In the genomic region with DNA sequence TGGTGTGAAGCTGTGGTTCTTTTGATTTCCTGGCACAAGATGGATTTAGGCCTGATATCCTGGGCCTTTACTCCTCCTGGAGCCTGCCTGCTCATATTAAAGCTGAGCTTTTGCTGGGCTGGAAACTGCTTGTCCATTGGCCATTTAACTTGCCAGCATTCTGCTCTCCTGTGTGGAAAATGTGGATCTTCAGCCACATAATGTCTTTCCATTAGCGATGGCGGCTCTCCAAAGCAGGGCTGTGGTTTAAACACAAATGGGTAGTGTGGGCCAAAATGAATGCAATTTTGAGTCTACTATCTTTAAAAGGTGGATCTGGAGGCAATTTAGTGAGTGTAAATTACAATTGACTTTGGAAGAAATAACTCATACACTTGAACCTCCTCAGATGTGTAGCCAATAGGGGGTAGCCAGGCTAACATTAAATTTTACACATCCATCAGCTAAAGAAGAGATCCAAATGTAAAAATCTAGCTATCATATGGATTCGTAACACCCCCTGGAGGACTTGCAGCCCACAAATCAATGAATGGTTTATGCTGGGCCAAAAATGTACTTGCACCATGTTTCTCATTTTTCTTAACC, we compare ENCODE assay signal across 21 mouse cellular contexts.
DNase-seq lines count a peak whose midpoint lies in the region; ATAC-seq and TF ChIP-seq lines count a peak whose summit lies in the region.
"Had no signal": no experiment of that assay in that cellular context is flagged by ENCODE, and none has a peak within 500 bp of the region (broad histone marks: within the 10 kb centered on the region; RNA-seq: fewer than 3 reads in every experiment).

No protein-coding gene starts in this region.

- no peaks in the 10 kb centered on the region for H3K36me3 ChIP-seq in embryonic facial prominence, embryonic 14.5 days (ENCODE audit: control insufficient read depth, insufficient read depth, low read length)
- no peaks in the 10 kb centered on the region for H3K36me3 ChIP-seq in embryonic facial prominence, embryonic 10.5 days (replicated peaks)
- no peaks in the 10 kb centered on the region for H3K36me3 ChIP-seq in limb, embryonic 14.5 days (ENCODE audit: control insufficient read depth, insufficient read depth, low read length)
- no peaks in the 10 kb centered on the region for H3K36me3 ChIP-seq in limb, embryonic 10.5 days
- no peaks in the 10 kb centered on the region for H3K36me3 ChIP-seq in limb, embryonic 15.5 days
- H3K36me3 ChIP-seq in forebrain, embryonic 16.5 days (ENCODE audit: control insufficient read depth, insufficient read depth): no peaks in the 10 kb centered on the region
- H3K36me3 ChIP-seq: embryonic facial prominence, embryonic 12.5 days; forebrain, embryonic 10.5 days; hindbrain, embryonic 12.5 days; hindbrain, embryonic 15.5 days had no signal

- ATAC-seq in embryonic facial prominence, embryonic 14.5 days (ENCODE audit: low read depth): 0 out of 2 replicates have a peak, but pooled peaks have one; percentile 18
- ATAC-seq in limb, embryonic 14.5 days (ENCODE audit: low FRiP score, low read depth): peak; percentile 50
- ATAC-seq in limb, embryonic 15.5 days (ENCODE audit: insufficient number of reproducible peaks, low FRiP score, low TSS enrichment, low read depth): peak; percentile 81
- no peak for ATAC-seq in forebrain, embryonic 16.5 days
- ATAC-seq: CD4-positive, CD25-positive, alpha-beta regulatory T cell, adult 4 months; forebrain, embryonic 13.5 days; forebrain, postnatal 0 days; intestine, postnatal 0 days had no signal

- no peaks in the 10 kb centered on the region for H3K9me3 ChIP-seq in embryonic facial prominence, embryonic 14.5 days (ENCODE audit: control insufficient read depth, low read length)
- no peaks in the 10 kb centered on the region for H3K9me3 ChIP-seq in embryonic facial prominence, embryonic 10.5 days
- H3K9me3 ChIP-seq in limb, embryonic 14.5 days (ENCODE audit: control insufficient read depth, low read length): no peaks in the 10 kb centered on the region
- no peaks in the 10 kb centered on the region for H3K9me3 ChIP-seq in limb, embryonic 10.5 days (replicated peaks)
- no peaks in the 10 kb centered on the region for H3K9me3 ChIP-seq in limb, embryonic 15.5 days
- no peaks in the 10 kb centered on the region for H3K9me3 ChIP-seq in forebrain, embryonic 16.5 days (ENCODE audit: control insufficient read depth, low read length)
- H3K9me3 ChIP-seq: embryonic facial prominence, embryonic 12.5 days; forebrain, embryonic 10.5 days; forebrain, embryonic 13.5 days; hindbrain, embryonic 12.5 days; hindbrain, embryonic 15.5 days had no signal

- no peak overlapping the region for H3K4me3 ChIP-seq in embryonic facial prominence, embryonic 14.5 days (ENCODE audit: low read depth, low read length)
- no peak overlapping the region for H3K4me3 ChIP-seq in embryonic facial prominence, embryonic 10.5 days
- no peak overlapping the region for H3K4me3 ChIP-seq in limb, embryonic 14.5 days (replicated peaks; ENCODE audit: low read length)
- no peak overlapping the region for H3K4me3 ChIP-seq in limb, embryonic 10.5 days
- no peak overlapping the region for H3K4me3 ChIP-seq in limb, embryonic 15.5 days
- H3K4me3 ChIP-seq in forebrain, embryonic 16.5 days (replicated peaks; ENCODE audit: low read length): no peak overlapping the region
- H3K4me3 ChIP-seq: embryonic facial prominence, embryonic 12.5 days; forebrain, embryonic 10.5 days; forebrain, embryonic 13.5 days; hindbrain, embryonic 12.5 days; hindbrain, embryonic 15.5 days had no signal

- H3K4me1 ChIP-seq in embryonic facial prominence, embryonic 14.5 days (ENCODE audit: control insufficient read depth, insufficient read depth, low read length): no peaks in the 10 kb centered on the region
- H3K4me1 ChIP-seq in embryonic facial prominence, embryonic 10.5 days: no peaks in the 10 kb centered on the region
- no peaks in the 10 kb centered on the region for H3K4me1 ChIP-seq in limb, embryonic 14.5 days (ENCODE audit: control insufficient read depth, insufficient read depth, low read length)
- H3K4me1 ChIP-seq in limb, embryonic 10.5 days: no peaks in the 10 kb centered on the region
- no peaks in the 10 kb centered on the region for H3K4me1 ChIP-seq in limb, embryonic 15.5 days
- H3K4me1 ChIP-seq in forebrain, embryonic 16.5 days (replicated peaks; ENCODE audit: control insufficient read depth, insufficient read depth, low read length): no peaks in the 10 kb centered on the region
- H3K4me1 ChIP-seq: embryonic facial prominence, embryonic 12.5 days; hindbrain, embryonic 12.5 days; hindbrain, embryonic 15.5 days had no signal

- DNase-seq in embryonic facial prominence, embryonic 14.5 days (ENCODE audit: low spot score): peak; percentile 84
- no peak for DNase-seq in embryonic facial prominence, embryonic 10.5 days (ENCODE audit: low spot score)
- DNase-seq in limb, embryonic 14.5 days (ENCODE audit: low spot score): peak; percentile 57
- no peak for DNase-seq in limb, embryonic 10.5 days (ENCODE audit: low spot score)
- DNase-seq: adrenal gland, adult 2 months; adrenal gland, postnatal 14 days; cerebellum, adult 11-12 months; cerebellum, adult 9-10 months; forebrain, postnatal 0 days; gastrocnemius, postnatal 14 days; heart, adult 11 months had no signal

- 69% methylated on average over 3 of the region's 3 CpGs for WGBS in embryonic facial prominence, embryonic 14.5 days
- 93% methylated on average over 3 of the region's 3 CpGs for WGBS in embryonic facial prominence, embryonic 10.5 days
- 79% methylated on average over 3 of the region's 3 CpGs for WGBS in limb, embryonic 14.5 days
- WGBS in limb, embryonic 10.5 days: 94% methylated on average over 3 of the region's 3 CpGs
- WGBS in limb, embryonic 15.5 days: 61% methylated on average over 3 of the region's 3 CpGs
- WGBS in forebrain, embryonic 16.5 days: 86% methylated on average over 3 of the region's 3 CpGs

- H3K9ac ChIP-seq in embryonic facial prominence, embryonic 14.5 days (ENCODE audit: low read depth, low read length): no peak overlapping the region
- no peak overlapping the region for H3K9ac ChIP-seq in limb, embryonic 14.5 days (ENCODE audit: low read depth, low read length, severe bottlenecking)
- H3K9ac ChIP-seq in limb, embryonic 15.5 days: no peak overlapping the region
- H3K9ac ChIP-seq in forebrain, embryonic 16.5 days (replicated peaks; ENCODE audit: low read depth, low read length): no peak overlapping the region
- H3K9ac ChIP-seq: embryonic facial prominence, embryonic 12.5 days; forebrain, embryonic 13.5 days; forebrain, postnatal 0 days; hindbrain, embryonic 12.5 days; hindbrain, embryonic 15.5 days had no signal

- no peak for TF ChIP-seq POLR2A in limb, embryonic 14.5 days (IDR thresholded peaks at IDR 0.05; ENCODE audit: borderline replicate concordance, extremely low read depth, insufficient read depth, insufficient read length)

- H3K27ac ChIP-seq in embryonic facial prominence, embryonic 14.5 days (replicated peaks; ENCODE audit: low read depth, low read length): no peak overlapping the region
- H3K27ac ChIP-seq in embryonic facial prominence, embryonic 10.5 days (replicated peaks): no peak overlapping the region
- no peak overlapping the region for H3K27ac ChIP-seq in limb, embryonic 14.5 days (replicated peaks; ENCODE audit: low read depth, low read length)
- no peak overlapping the region for H3K27ac ChIP-seq in limb, embryonic 10.5 days
- 0 out of 2 replicates have a peak overlapping the region, but pooled peaks have one; percentile 0 for H3K27ac ChIP-seq in limb, embryonic 15.5 days
- H3K27ac ChIP-seq in forebrain, embryonic 16.5 days (ENCODE audit: low read length): no peak overlapping the region
- H3K27ac ChIP-seq: embryonic facial prominence, embryonic 12.5 days; forebrain, embryonic 10.5 days; forebrain, embryonic 13.5 days; hindbrain, embryonic 12.5 days; hindbrain, embryonic 15.5 days had no signal

- H3K4me2 ChIP-seq in embryonic facial prominence, embryonic 14.5 days (ENCODE audit: low read depth, low read length): no peak overlapping the region
- no peak overlapping the region for H3K4me2 ChIP-seq in limb, embryonic 14.5 days (replicated peaks; ENCODE audit: low read depth, low read length, severe bottlenecking)
- H3K4me2 ChIP-seq in limb, embryonic 15.5 days: no peak overlapping the region
- H3K4me2 ChIP-seq in forebrain, embryonic 16.5 days (ENCODE audit: low read length): no peak overlapping the region
- H3K4me2 ChIP-seq: embryonic facial prominence, embryonic 12.5 days; forebrain, embryonic 13.5 days; heart, embryonic 11.5 days; hindbrain, embryonic 12.5 days; hindbrain, embryonic 15.5 days had no signal

- no peaks in the 10 kb centered on the region for H3K27me3 ChIP-seq in embryonic facial prominence, embryonic 14.5 days (replicated peaks; ENCODE audit: control insufficient read depth, insufficient read depth, low read length)
- no peaks in the 10 kb centered on the region for H3K27me3 ChIP-seq in embryonic facial prominence, embryonic 10.5 days (replicated peaks; ENCODE audit: low read depth, poor library complexity, severe bottlenecking)
- no peaks in the 10 kb centered on the region for H3K27me3 ChIP-seq in limb, embryonic 14.5 days (ENCODE audit: control insufficient read depth, insufficient read depth, low read length)
- H3K27me3 ChIP-seq in limb, embryonic 10.5 days (ENCODE audit: low read depth, poor library complexity, severe bottlenecking): no peaks in the 10 kb centered on the region
- H3K27me3 ChIP-seq in limb, embryonic 15.5 days: no peaks in the 10 kb centered on the region
- H3K27me3 ChIP-seq in forebrain, embryonic 16.5 days (replicated peaks; ENCODE audit: control insufficient read depth, insufficient read depth, low read length): no peaks in the 10 kb centered on the region
- H3K27me3 ChIP-seq: embryonic facial prominence, embryonic 12.5 days; forebrain, embryonic 13.5 days; hindbrain, embryonic 12.5 days; hindbrain, embryonic 15.5 days had no signal

Comparison
In these comparisons a context has a peak if more than half of its experiments do, and no peak if none do; other contexts are left out.
1. DNase-seq: peak in embryonic facial prominence, embryonic 14.5 days (single experiment) and limb, embryonic 14.5 days (single experiment); none in embryonic facial prominence, embryonic 10.5 days (single experiment) and limb, embryonic 10.5 days (single experiment).